Mouse (Mus musculus) activated CD4-positive, CD25-positive, alpha-beta regulatory T cell, adult 4 months (primary cell): ENCODE measurements around the gene Tcf15. TPM values are rescaled to one million over a fixed set of nuclear protein-coding genes. Genes with fewer than 3 reads are reported as not detected.

ENCODE experiments used
- ATAC-seq: one replicate; pipeline ENCODE4 v1.8.0; 2017
- polyA plus RNA-seq, 2 experiments: library from polyadenylated mRNA; unstranded; fragments of 100-300 nt; shearing (Covaris generic); gene quantifications; one replicate each; pipeline ENCODE4 v1.2.1; 2017

The Tcf15 gene
- polyA plus RNA-seq, 2 experiments from 2014 or later, result not detected

- no peak for ATAC-seq
Measured at GRCm38 (mm10) chr2:152176659-152177058, 33.3 kb downstream of the Tcf15 start.

GRCm38 (mm10) chr2:152177162-152177805 lies 33.9 kb downstream of the Tcf15 start:
- no peak for ATAC-seq

- no peak for ATAC-seq
Measured at GRCm38 (mm10) chr2:152177806-152178170, 34.4 kb downstream of the Tcf15 start.

DNA sequence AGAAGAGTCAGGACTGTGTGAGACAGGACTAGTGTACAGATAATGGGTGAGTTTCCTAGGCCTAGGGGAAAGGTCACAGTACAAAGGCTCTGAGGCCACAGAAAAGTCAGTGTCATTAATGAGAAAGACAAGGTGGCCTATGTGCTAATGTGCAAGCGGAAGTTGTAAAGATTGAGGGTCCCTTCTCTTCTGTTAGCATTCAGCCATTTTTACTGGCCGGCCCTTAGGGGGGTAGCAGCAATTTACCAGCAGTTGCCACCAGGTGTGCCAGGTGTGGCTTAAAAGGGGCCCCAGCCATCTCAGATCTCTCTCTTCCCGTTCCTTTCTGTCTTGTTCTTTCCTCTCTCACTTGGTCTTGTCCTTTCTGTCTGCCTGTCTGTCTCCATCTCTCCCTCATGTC lies 35.0 kb downstream of the Tcf15 start:
- no peak for ATAC-seq

DNA sequence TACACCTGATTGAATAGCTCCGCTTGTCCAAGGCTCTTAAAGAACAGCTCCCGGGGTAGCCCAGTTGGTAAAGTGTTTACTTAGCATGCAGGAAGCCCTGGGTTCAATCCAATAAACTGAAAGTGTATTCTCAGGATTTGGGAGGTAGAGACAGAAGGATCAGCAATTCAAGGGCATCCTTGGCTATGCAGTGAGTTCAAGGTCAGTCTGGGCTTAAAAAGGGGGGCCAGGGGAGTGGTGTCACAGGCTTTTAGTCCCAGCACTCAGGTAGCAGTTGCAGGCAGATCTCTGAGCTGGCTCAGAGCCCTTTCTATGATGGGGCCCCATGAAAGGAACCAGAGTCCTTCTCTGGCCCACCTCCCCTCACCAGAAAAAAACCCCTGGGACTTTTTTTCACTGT lies 35.9 kb downstream of the Tcf15 start:
- ATAC-seq, result no peak

- ATAC-seq, result no peak
Measured at GRCm38 (mm10) chr2:152180323-152180722, 37.0 kb downstream of the Tcf15 start.

- no peak for ATAC-seq
Measured at GRCm38 (mm10) chr2:152187132-152187531, 43.8 kb downstream of the Tcf15 start.

- ATAC-seq, result no peak
Measured at GRCm38 (mm10) chr2:152189213-152189612, 45.9 kb downstream of the Tcf15 start.

- ATAC-seq, result no peak
Measured at GRCm38 (mm10) chr2:152189640-152190039, 46.3 kb downstream of the Tcf15 start.

- ATAC-seq, result no peak
Measured at GRCm38 (mm10) chr2:152190161-152190560, 46.8 kb downstream of the Tcf15 start.

- ATAC-seq, result no peak
Measured at GRCm38 (mm10) chr2:152192591-152193345, 49.4 kb downstream of the Tcf15 start.

GRCm38 (mm10) chr2:152193346-152193710 lies 50.0 kb downstream of the Tcf15 start:
- ATAC-seq, result no peak

GRCm38 (mm10) chr2:152194586-152194985 lies 51.2 kb downstream of the Tcf15 start:
- no peak for ATAC-seq

DNA sequence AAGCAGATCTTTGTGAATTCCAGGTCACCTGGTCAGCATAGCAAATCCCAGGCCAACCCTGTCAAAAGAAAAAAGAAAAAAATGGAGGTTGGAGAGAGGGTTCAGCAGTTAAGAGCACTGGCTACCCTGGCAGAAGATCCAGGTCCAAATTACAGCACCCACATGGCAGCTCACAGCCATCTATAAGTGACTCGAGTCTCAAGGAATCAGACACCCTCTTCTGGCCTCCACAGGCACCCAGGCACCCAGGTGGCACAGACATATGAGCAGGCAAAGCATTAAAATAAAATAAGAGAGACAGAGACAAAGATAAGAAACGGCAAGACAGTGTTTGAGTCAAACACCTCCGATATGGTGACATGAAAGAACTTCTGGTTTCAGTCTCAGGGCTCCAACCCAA lies 53.5 kb downstream of the Tcf15 start:
- ATAC-seq, result no peak

GRCm38 (mm10) chr2:152197301-152197712 lies 53.9 kb downstream of the Tcf15 start:
- peak; percentile 68 for ATAC-seq

Other genes with a start within 250 kb of the Tcf15 start
- not detected for gene Angpt4, start 232.4 kb upstream of the Tcf15 start, polyA plus RNA-seq
- 10 to 100 TPM; 15.2 to 27.5 TPM for gene Fam110a, start 163.3 kb upstream of the Tcf15 start, polyA plus RNA-seq
- gene Slc52a3, start 147.1 kb upstream of the Tcf15 start, polyA plus RNA-seq, result 1 to 10 TPM; 7.3 to 8.4 TPM
- not detected for gene Scrt2, start 62.0 kb upstream of the Tcf15 start, polyA plus RNA-seq
- 1 to 10 TPM in 1 of 2 experiments, under 1 TPM in 1; 0.92 to 1.5 TPM for gene Srxn1, start 38.0 kb upstream of the Tcf15 start, polyA plus RNA-seq
- gene Csnk2a1, start 83.3 kb downstream of the Tcf15 start, polyA plus RNA-seq, result 10 to 100 TPM; 68.0 to 91.6 TPM
- gene Tbc1d20, start 150.3 kb downstream of the Tcf15 start, polyA plus RNA-seq, result 10 to 100 TPM; 14.9 to 18.3 TPM
- gene Rbck1, start 189.1 kb downstream of the Tcf15 start, polyA plus RNA-seq, result 10 to 100 TPM; 65.1 to 86.1 TPM
- 1 to 10 TPM; 3.4 to 5.1 TPM for gene Trib3, start 200.5 kb downstream of the Tcf15 start, polyA plus RNA-seq
- gene Nrsn2, start 233.1 kb downstream of the Tcf15 start, polyA plus RNA-seq, result not detected